Mouse (Mus musculus) lung, adult 2 months (tissue): ENCODE results near the gene Rgsl1. TPM values are rescaled to one million over a fixed set of nuclear protein-coding genes. Genes with fewer than 3 reads are reported as not detected.

ENCODE experiments used
- DNase-seq: peaks from one replicate; pipeline ENCODE4 v3.0.0; 2022
- H3K4me1 ChIP-seq: fragments of 200-500 bp; 2 replicates; pipeline ENCODE4 v1.6.1; 2011; ENCODE audit warnings: low read length; ENCODE audit not compliant: control insufficient read depth, insufficient read depth
- H3K4me3 ChIP-seq: fragments of 200-500 bp; replicated peaks from 2 replicates; pipeline ENCODE3; 2011; ENCODE audit warnings: low read depth, mild to moderate bottlenecking, control low read depth, low read length; ENCODE audit errors: extremely low read depth
- CTCF ChIP-seq: fragments of 200-500 bp; IDR thresholded peaks from 2 replicates; pipeline ENCODE4 v1.5.1; 2011; ENCODE audit warnings: mild to moderate bottlenecking, low read length, control low read depth; ENCODE audit not compliant: insufficient read depth
- POLR2A ChIP-seq: fragments of 200-500 bp; IDR thresholded peaks from 2 replicates; pipeline ENCODE4 v1.6.1; 2011; ENCODE audit warnings: low read depth, mild to moderate bottlenecking, control low read depth, low read length, borderline replicate concordance; ENCODE audit errors: extremely low read depth
- WGBS: fragments of 180-500 bp; shearing (Covaris S2); methylation state at CpG from one replicate; pipeline ENCODE4 v1.1.7; 2018; 5-methylcytosine and 5-hydroxymethylcytosine counted together
- polyA plus RNA-seq: library from polyadenylated mRNA; depleted of rRNA; stranded (reverse); fragments of >200 nt; gene quantifications from 2 replicates; pipeline ENCODE4 v1.2.3, GENCODE M21; 2012; rRNA removed

Gene Rgsl1
- polyA plus RNA-seq, 1 experiment = 0.08 TPM

- Histone ChIP-seq H3K4me3 (no peak overlapping the region), H3K4me1 (no peaks in the 10 kb centered on the region)
- DNase-seq = no peak
- WGBS = 74% methylated on average over 4 of the region's 4 CpGs
- TF ChIP-seq POLR2A = no peak
- no peak for TF ChIP-seq CTCF
These were observed 109.1 kb downstream of the Rgsl1 start for GRCm38 (mm10) chr1:153734866-153735265.

GRCm38 (mm10) chr1:153733181-153733580 is 110.8 kb downstream of the Rgsl1 start:
- Histone ChIP-seq H3K4me1 (no peaks in the 10 kb centered on the region), H3K4me3 (no peak overlapping the region)
- TF ChIP-seq POLR2A = no peak
- no peak for TF ChIP-seq CTCF
- 64% methylated on average over 9 of the region's 9 CpGs for WGBS
- DNase-seq = no peak

- WGBS = 30% methylated on average over 3 of the region's 3 CpGs
- DNase-seq = no peak
- Histone ChIP-seq H3K4me1 (no peaks in the 10 kb centered on the region), H3K4me3 (no peak overlapping the region)
- TF ChIP-seq POLR2A (no peak), CTCF (no peak)
These were observed 113.3 kb downstream of the Rgsl1 start for GRCm38 (mm10) chr1:153730671-153731070.

- DNase-seq = no peak
- H3K4me3 ChIP-seq = no peak overlapping the region
- 43% methylated on average over 2 of the region's 2 CpGs for WGBS
- TF ChIP-seq CTCF (no peak), POLR2A (no peak)
- H3K4me1 ChIP-seq = no peaks in the 10 kb centered on the region
These were observed 114.1 kb downstream of the Rgsl1 start for GRCm38 (mm10) chr1:153729806-153730205.

Other genes starting within 250 kb of the Rgsl1 start
- 0.01 TPM in 1 of 2 replicates, not detected in the other for gene Rgs8, start 191.1 kb downstream of the Rgsl1 start, polyA plus RNA-seq
- 0.71 and 0.76 TPM in 2 replicates for gene Rgs16, start 103.8 kb downstream of the Rgsl1 start, polyA plus RNA-seq
- gene Rnasel, start 94.7 kb downstream of the Rgsl1 start, polyA plus RNA-seq = 4.7 and 10.1 TPM in 2 replicates
- gene Teddm1b, start 30.2 kb upstream of the Rgsl1 start, polyA plus RNA-seq = not detected in 2 replicates
- not detected in 2 replicates for gene Teddm1a, start 47.6 kb upstream of the Rgsl1 start, polyA plus RNA-seq
- gene Glul, start 55.8 kb upstream of the Rgsl1 start, polyA plus RNA-seq = 190 and 219 TPM in 2 replicates
- 0.43 and 0.44 TPM in 2 replicates for gene Teddm2, start 56.1 kb upstream of the Rgsl1 start, polyA plus RNA-seq